Mouse (Mus musculus) retina, postnatal 7 days (tissue): Measurements from ENCODE around the gene Kmt5b.

Source experiments
- DNase-seq: peaks from one replicate; pipeline ENCODE4 v3.0.0-alpha.2; 2012; ENCODE audit warnings: low read depth, low spot score

Gene Kmt5b

GRCm38 (mm10) chr19:3767276-3767780, at the start of gene Kmt5b:
TSS of gene Kmt5b (plus strand) at chr19:3767421.
- no peak for DNase-seq

GRCm38 (mm10) chr19:3718481-3719361, 48.5 kb upstream of the Kmt5b start:
- DNase-seq: peak; percentile 65

GRCm38 (mm10) chr19:3719362-3719891, 47.8 kb upstream of the Kmt5b start:
- no peak for DNase-seq

- no peak for DNase-seq
Observed at GRCm38 (mm10) chr19:3723170-3723569, 44.1 kb upstream of the Kmt5b start.

- no peak for DNase-seq
Observed at GRCm38 (mm10) chr19:3723904-3724303, 43.3 kb upstream of the Kmt5b start.

- DNase-seq: no peak
Observed at GRCm38 (mm10) chr19:3724779-3725178, 42.4 kb upstream of the Kmt5b start.

- DNase-seq: no peak
Observed at GRCm38 (mm10) chr19:3728901-3729300, 38.3 kb upstream of the Kmt5b start.

- no peak for DNase-seq
Observed at GRCm38 (mm10) chr19:3730781-3731646, 36.2 kb upstream of the Kmt5b start.

GRCm38 (mm10) chr19:3736001-3736400, 31.2 kb upstream of the Kmt5b start:
- DNase-seq: no peak

- no peak for DNase-seq
Observed at GRCm38 (mm10) chr19:3739650-3740049, 27.6 kb upstream of the Kmt5b start.

GRCm38 (mm10) chr19:3742716-3743115, 24.5 kb upstream of the Kmt5b start:
- no peak for DNase-seq

GRCm38 (mm10) chr19:3743362-3743761, 23.9 kb upstream of the Kmt5b start:
- DNase-seq: no peak

GRCm38 (mm10) chr19:3743851-3744512, 23.2 kb upstream of the Kmt5b start:
- DNase-seq: peak; percentile 40

GRCm38 (mm10) chr19:3752621-3753239, 14.5 kb upstream of the Kmt5b start:
- DNase-seq: no peak

- no peak for DNase-seq
Observed at GRCm38 (mm10) chr19:3753240-3753633, 14.0 kb upstream of the Kmt5b start.

GRCm38 (mm10) chr19:3753738-3754137, 13.5 kb upstream of the Kmt5b start:
- DNase-seq: no peak

- no peak for DNase-seq
Observed at GRCm38 (mm10) chr19:3757861-3758260, 9.4 kb upstream of the Kmt5b start.

- no peak for DNase-seq
Observed at GRCm38 (mm10) chr19:3765221-3765820, 1.9 kb upstream of the Kmt5b start.

GRCm38 (mm10) chr19:3766378-3766777, 843 bp upstream of the Kmt5b start:
- no peak for DNase-seq
